Mouse (Mus musculus) cerebellum, adult 9-10 months (tissue): Measurements from ENCODE around the gene Tbx15.

Source experiments
- DNase-seq: peaks from one replicate; pipeline ENCODE4 v3.0.0; 2022

The Tbx15 gene

DNA sequence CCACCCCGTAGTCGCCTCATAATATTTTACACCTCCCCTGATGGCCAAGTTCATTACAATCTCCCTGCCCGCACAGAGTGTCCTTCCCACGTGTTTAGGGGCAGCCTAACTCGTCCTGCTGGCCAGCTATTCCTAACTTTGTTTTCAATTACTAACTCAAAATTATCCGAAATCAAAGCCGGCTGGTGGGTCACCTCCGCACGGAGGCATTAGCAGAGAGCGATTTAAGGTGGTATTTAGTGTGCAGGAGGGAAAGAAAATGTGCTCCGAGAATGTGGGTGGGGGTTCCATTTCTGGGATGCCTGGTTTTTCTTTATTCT, 9.3 kb downstream of the Tbx15 start:
- no peak for DNase-seq

DNA sequence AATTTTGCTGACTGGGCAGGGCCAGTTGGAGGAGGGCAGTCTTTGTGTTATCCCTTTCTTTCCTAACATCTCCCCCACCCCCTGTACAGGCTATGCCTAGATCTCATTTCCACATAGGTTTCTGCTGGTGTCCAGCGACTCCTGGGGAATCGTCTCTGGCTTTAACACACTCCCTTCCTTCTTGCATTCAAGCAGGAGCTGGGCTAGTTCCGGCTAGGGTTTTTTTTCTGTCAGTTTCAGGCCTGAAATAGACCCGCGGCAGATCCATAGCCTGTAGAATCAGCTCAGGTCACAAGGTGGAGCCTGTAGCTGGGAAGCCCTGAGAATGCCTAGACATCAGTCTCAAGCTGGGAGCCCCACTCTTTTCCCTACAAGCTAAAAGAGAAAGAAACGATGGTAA, 9.7 kb downstream of the Tbx15 start:
- DNase-seq: no peak

DNA sequence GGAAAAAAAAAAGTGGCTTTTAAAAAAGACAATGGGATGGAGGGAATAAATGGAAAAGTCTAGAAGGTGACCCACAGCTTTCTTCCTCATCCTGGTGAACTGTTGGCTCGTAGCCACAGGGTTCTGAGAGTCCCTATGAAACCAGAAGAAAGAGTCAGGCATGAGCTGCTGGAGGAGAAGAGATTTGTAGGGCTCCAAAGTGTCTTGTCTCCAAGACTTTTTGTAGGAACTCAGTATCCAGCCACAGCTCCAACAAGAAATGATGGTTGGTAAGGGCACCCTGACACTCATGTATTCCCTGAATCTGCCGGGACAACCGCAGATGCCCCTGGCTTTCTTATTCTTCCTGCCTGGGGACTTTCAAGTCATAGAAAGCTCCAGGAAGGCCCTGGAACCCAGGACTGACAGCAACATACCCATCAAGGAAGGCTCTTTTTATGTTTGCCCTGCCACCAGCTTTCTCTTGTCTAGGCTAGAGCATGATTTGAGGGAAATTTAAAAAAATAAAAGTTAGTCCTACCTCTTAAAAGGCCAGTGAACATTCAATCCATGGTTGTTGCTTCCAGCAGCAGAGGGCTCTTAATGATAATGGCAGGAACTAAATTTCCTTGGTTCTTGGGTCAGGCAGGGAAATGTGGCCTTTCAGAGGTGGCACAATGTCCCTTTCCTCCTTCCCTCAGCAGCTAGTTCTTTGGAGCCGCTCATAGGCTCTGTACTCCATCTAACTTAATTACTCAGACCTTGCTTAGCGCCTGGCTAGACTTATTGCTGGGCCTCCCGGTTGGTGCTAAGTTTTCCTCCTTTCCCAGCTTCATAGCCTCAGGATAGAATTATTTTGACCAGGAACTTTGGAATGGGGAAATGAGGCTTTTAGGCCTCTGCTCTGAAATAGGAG, 11.3 kb downstream of the Tbx15 start:
- no peak for DNase-seq

DNA sequence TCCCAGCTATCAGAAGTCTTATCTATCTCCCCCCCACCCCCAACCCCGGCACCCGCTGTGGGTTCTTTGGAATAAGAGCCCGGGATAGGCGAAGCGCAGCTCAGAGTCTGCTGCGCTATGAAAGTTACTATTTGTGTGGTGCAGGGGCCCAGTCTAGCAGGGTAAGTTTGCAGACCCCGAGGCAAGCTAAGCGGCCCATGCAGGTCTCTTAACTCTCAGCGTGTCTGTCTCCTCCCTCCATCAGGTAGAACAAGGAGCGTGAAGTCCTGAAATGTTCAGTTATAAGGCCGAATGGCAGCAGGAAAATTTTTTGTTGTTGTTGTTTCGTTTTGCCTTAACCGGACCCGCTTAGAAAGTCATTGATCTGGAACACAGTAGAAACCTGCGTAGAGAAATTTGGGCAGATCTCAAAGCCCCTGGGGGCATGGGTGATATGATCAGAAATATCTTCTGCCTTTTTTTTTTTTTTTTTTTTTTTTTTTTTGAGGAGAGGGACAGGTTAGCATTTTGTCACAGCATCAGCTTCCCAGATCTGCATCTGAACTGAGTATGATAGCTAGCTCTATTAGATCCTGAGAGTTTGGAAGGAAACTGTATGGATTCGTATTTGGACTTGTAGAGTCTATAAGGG, 12.4 kb downstream of the Tbx15 start:
- no peak for DNase-seq

DNA sequence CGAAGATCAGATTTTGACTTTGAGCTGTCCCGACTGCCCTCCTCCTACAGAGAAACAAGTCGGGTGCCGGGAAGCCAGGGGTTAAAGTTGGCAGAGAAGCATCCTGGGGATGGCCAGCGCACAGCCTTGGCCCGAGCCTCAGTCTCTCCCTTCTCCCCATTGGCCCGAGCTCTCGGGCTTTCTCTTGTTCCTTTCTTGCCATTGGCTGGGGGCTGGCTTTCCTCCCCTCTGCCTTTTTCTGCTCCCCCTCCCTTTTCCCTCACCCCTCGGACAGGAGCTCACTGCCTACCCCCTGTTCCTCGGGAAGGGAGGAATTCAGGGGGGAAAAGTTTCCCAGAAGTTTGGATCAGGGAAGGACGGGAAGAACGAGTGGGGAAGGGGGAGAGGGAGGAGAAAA, 12.9 kb downstream of the Tbx15 start:
- DNase-seq: no peak

DNA sequence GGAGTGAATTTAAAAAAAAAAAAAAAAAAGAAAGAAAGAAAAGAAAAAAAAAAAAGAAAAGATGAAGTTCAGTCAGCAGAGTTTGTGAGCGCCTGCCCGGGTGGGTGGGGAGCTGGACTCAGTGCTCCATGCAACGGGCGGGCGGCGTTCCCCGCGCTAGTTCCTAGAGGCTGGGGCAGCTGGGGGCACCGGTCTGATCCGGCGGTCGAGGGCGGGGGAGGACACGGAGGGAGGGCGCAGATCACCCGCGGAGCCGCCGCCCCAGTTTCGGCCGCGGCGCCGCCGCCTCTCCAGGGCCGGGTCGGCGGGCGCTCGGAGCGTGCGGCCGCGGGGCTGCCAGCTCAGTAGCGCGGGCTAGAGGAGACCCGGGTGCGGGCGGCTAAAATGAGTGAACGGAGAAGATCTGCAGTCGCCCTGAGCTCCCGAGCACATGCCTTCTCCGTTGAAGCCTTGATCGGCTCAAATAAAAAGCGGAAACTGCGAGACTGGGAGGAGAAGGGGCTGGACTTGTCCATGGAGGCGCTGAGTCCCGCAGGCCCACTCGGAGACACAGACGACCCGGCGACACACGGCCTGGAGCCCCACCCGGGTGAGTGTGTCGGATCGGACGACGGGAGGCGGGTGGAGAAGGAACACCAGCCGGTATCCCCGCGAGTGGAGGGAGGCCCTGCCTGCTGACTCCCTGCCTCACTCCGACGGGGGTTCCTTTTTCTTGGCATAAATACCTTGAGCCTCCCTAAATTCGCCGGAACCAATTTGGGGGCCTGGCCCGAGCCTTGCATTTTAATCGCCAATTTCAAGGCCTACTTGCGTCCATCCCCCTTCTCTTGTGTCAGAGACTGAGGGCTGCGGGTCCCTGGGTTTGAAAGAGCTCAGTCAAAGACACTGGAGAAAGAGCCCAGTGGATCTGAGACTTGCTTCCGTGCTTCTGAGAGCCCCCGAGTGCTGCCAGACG, 13.6 kb downstream of the Tbx15 start:
- no peak for DNase-seq

DNA sequence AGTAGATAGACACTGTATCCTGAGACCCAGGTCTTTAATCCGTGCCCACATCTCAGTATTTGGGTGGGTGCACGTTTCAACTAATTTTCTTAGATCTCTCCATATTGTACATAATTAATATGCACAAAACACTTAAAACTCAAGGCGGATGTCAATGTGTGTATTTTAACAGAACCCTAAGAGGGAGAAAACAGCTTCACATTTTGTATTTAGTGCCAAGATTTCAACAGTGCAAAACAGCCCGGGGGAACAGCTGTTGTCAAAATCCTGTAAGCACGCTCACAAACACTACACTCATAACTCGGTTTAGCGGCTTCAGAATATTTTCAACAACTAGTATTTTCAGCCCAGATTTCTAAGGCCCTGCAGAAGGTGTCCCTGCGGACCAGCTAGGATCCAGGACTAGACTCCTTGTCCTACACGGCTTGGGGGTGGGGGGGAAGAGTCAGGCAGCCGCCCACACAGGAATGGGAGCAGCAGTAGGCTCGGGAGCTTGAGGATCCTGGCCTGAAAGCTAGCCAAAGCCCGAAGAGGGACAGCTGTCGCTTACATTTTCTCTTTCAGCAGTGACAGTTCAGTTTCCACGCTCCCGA, 14.5 kb downstream of the Tbx15 start:
- no peak for DNase-seq

DNA sequence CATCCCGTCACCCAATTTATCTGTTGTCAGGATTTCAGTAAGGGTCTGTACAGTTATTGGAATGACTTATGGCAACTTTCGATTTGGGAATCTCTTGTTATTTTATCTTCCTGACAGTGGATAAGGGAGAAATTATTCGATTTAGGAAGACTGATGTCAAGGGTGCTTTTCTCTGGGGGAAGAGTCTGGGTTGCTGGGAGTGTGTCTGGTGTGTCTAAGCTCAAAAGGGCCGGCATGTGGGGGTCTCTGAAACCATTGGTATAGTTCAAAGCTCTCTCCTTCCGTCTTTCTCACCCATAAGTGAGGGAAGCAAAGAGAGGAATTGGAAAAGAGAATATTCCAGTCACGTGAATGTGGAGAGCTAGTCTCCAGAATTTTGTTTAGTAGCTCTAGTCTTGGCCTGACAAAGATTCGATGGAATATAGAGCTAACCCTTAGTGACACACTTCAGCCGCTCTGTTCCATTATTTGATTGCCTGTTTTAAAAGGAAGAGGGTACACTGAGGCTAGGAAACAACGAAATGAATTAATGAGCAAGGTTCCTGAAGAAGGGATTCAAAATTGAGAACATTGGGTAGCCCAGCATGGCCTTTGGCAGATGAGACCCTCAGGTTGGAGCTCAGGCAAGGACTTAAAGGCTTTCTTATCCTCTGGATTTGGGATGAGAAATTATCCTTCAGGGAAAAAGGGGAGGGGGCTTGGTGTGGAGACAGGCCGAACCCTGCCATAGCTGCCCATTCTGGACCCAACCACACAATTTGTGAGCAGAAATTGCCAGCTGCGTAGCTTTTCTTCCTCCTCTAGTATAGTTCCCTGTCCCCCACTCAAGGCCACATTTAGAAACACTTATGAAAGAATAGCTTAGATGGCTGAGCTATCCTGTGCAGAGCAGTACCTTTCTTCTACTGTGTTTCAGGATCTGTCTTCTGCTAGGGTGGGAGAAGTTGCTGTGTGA, 15.5 kb downstream of the Tbx15 start:
- DNase-seq: no peak

DNA sequence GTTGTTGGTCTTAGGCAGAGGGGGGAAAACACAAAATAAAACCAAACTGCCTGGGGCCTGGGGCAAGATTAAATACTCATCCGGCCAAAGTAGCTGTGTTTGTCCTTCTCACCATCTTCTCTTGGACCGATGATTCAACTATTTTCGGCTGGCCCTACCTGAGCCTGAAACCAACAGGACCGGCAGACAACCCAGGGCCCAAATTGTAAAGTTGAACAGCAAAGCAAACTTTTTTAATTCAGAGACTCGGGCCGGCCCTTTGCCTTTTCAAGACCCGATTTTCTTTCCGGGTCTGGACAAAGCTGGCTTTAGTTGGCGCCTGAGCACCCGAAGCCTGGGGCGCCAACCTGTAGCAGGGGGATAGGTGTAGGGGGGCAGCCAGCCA, 16.2 kb downstream of the Tbx15 start:
- DNase-seq: no peak

DNA sequence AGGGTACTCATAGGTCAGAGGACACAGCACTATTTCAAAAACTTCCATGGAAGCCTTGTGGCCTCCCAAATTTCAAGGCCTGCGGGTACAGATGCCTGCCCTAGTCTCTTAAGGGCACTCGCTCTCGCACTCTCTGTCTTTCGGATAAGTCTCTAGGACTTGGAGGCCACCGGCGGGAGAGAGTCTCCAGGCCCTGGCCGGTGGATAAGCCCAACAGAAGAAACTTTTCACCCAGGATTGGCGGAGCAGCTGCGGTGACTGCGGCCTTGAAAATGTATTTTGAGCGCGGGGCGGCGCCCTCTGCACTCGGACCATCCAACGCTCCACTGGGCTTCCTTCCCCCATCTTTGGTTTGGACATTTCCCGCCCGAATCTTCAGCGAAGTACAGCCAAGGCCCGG, 16.6 kb downstream of the Tbx15 start:
- DNase-seq: no peak

DNA sequence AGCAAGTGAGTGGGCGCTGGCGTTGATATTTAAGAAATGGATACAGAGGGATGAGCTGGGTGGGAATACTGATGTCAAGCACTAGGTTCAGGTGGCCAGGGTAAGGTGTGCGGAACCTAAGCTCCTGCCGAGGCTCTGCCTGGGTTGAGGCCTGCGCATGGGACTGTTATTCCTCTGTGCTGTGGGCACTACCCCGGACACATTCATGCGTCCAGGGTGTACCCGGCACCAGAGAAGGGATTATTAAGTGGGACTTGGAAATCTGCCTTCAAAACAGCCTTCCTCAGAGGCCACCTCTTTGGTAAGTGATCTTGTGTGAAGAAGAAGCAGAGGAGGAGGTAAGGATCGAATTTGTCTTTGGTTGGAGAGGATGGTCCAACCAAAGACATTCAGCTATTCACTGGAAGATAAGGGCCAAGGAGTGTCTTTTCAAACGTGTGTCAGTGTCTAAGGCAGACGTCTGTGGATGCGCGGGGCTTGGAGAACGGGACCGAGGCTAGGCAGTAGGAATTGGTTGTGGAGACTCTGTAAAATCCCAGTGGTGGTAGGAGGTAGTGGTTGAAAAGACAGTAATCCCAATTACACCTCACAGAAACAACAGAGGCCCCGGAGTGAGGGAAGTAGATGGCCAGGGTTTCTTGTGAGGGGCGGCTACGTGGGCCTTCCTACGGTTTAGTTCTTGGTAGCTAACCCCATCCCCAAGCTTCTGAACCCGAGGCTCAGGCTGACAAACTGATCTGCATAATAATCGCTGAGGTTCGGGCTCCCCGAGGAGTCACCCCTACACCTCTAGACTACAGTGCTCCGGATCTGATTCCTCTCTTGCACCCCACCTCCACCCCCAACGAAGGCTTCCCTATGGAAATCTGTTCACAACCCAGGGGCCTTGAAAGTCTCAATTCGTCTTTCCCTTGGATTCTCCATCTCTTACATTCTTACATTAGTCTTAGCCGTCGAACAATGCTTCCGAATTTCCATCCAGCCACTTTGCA, 17.7 kb downstream of the Tbx15 start:
- DNase-seq: no peak

DNA sequence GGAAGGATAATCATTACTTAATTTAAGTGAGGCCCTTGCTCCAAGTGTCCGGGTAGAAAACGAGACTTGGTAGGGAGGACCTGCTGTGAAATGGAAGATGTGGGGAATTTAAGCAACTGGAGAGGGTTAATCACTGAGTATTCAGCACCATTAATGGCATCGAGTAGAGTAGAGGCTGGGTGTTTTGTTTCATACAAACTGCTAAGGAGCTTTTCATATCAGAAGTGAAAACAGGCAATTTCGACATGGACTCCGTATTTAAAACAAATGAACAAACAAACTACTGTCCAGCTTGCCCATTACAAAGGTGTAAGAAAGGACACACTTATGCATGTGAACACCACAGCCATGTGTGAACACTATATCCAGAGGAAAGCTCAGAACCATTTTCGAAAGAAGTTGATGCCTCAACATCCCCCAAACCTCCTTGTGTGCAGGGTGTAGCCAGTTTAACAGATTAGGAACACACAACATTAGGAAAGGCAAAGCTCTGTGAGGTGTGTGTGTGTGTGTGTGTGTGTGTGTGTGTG, 19.6 kb downstream of the Tbx15 start:
- DNase-seq: no peak

DNA sequence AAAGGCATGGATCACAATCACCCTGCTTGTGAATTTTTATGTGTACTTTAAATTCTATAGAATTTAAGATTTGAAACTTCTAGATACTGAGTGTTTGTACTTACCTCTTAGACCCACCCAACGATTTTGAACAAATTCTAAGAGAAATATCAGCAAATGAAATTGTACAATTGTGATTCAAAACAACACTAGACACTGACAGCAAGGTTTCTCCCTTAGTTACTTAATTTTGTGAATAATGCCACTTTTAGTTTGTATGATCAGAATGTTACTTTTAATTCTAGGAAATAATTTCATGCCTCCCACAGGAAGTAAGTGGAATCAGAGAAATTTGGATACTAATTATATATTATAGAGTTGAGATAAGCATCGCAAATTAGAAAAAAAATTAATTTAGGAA, 20.2 kb downstream of the Tbx15 start:
- DNase-seq: no peak

DNA sequence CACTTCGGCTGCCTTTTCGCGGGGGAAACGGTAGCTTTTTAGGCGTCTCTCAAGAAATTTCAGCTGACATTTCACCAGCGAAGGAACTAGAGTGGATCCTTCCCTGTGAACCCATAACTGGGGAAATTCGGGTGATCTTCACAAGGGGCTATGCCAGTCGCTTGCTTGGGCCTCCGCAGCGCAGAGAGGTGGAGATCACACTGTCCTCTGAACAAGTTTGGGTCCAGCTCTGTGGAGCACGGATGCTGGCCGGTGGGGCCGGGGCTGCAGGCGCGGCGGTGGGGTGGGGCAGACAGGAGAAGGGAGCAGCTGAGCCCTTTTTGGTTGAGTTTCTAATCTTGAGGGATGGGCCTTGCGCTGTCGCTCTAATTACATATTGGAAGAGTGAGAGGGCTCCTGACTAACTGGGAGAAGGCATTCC, 21.2 kb downstream of the Tbx15 start:
- no peak for DNase-seq

DNA sequence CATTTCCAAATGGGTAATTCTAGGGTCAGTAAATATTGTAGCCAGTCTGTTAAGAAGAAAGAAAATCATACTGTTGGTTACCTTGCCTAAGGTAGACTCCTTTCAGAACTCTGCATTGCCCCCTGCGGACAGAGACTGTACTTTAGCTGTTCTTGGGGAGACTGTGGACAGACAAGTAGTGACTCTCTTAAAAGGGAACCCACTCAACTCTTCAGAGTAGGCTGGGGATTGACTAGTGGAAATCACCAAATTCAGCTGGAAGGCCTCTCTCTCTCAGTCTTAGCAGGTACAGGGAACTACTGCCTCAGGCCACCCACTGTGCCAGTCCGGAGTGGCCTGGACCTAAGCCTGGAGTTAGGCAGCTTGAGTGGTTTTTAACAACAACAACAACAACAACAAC, 21.8 kb downstream of the Tbx15 start:
- no peak for DNase-seq

DNA sequence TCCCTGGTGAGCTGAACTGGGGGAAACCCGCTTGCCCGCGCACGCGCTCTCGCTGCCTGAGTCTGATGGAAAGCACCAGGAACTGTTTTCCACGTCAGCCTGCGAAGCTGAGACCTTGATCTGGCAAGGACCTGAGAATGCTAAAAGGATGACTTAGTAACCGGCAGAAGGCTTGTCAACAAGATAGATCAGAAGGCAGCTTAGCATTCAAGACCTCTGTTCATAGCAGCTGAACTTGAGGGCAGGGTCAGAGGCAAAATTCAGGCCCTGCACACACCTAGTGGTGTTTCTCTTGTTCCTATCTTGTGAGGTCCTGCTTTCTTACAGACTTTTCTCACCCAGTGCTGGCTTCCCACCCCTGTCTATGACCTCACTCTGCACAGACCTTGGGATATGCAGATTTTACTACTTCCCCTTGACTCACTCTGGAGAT, 23.3 kb downstream of the Tbx15 start:
- DNase-seq: no peak

DNA sequence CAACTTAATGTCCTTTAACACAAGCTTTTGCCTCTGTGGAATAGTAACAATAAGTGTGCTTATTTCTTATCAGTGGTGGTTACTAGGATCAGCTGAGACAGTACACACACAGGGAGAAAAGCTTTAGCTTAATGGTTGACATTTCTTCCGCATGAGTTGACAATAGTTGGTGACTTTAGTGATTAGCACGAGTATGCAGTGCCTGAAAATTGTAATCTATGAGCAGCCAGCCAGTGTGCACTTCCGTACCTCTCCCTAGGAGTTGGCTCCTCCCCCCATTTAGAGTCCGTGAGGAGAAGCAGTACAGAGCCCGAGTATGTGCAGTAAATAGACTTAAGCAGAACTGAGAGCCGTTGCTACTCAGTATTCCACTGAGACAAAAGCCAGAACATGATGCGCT, 24.5 kb downstream of the Tbx15 start:
- no peak for DNase-seq

DNA sequence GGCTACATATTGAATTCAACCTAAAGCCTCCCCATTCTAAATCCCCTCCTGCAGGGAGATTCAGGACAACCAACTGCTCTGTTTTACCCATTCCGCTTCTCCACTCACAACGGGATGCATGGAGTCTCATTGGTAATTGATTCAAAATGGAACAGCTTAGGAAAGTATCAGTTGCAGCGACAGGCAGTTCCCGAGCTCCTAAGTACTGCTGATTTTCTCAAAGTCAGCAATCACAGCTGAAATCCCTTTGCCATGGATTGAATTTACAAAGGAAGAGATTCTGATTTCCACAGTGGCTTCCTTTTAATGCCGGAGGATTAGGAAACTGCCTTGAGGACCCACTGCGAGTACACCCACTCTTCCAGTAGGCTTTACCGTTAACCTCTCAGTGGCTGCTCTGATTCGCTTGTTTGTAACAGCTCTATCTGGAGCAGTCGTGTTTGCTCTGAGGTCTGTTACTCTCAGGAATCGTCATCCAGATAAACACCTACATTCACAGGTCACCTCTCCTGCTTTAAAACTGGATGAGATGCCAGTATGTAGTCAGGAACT, 26.6 kb downstream of the Tbx15 start:
- DNase-seq: no peak

DNA sequence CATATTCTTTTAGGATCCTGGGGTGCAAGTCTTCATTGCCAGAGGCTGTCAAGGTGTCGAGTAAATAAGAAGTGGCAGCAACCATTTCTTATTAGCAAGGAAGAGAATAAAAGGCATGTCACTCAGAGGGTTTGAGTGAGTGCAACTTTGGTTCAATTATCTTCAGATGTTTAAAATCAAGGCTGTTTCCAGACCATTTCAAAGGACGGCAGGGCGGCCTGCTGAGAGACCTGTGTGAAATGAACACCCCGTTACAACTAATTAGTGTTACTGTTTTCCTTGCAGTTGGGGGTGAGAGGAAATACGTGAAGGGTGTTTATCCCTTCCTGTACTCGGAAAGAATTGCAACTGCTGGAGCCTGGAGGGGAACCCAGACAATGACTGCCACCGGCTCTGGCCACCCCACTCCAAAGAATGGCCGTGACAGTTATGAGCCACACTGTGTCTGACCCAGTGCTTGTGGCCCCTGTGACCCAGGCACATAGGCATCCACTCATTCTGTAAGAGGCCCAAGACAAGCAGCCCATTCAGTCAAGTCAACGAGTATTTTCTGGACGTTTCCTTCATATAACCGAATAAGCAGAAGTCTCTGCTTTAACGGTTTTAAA, 37.9 kb downstream of the Tbx15 start:
- no peak for DNase-seq

DNA sequence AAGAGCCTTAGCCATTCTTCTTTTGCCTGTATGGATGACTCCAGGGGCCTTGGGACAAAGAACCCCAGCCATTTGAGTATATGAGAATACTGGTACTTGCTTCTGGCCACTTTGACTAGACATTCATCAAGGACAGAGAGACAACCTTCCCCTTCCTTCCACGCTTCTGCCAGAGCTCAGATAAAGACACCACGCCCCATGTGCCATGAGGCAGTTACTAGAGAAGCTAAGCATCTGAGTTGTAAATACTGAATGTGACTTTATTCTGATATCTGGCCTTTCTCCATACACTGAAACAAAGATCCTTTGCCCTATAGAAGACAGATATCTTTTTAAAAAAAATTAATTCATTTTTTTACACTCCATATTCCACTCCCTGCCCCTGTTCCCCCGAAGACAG, 39.5 kb downstream of the Tbx15 start:
- no peak for DNase-seq
